Mouse (Mus musculus) kidney, postnatal 36 days (tissue): Measurements from ENCODE around the gene Med22.
"Not testable (repeated sequence)": the region's sequence is repeated elsewhere in the genome, so short reads cannot be mapped to it uniquely, and the experiment has no call there.

Experiments
- DNase-seq, 2 experiments: peaks; one replicate each; pipeline ENCODE4 v3.0.0; 2021 to 2022; ENCODE audit warnings: mixed read lengths in 2 of 2

Gene Med22

DNA sequence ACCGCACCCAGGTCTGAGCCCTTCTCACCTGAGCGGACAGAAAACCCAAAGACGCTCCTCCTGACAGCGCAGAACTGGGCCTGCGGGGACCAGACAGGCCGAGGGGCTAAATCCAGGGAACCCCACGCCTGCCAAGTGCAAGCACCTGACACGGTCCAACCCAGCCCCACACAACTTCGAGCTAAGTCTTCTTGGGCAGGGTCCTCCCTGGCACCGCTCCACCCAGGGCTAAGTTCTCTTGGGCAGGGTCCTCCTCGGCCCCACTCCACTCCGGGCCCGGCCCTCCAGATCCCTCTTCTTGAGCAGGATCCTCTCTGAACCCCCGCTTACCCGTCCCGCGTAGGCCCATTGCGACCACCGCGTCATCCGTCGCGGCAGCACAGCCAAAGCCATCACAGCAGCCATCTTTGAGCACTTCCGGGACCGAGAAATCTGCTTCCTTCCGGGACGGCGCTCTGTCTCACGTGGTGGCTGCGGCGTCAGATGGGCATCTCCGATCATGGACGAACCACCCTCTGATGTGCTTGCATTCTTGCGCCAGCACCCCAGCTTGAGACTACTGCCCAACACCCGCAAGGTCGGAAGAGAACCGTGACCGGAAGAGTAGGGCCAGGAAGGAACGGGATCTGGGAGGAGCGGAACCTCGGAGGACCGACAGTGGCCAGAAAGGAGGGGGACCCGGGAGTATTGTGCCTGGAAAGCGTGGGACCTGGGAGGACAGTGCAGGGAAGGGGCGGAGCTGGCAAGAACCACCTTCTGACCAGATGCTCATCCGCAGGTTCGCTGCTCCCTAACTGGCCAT, 5.7 kb upstream of the Med22 start, which contains the start of the genes Surf2 and Surf1:
Gene Surf2 (plus strand): TSS at position 441 of the 802 bp plus-strand sequence.
Gene Surf1 (minus strand): TSS at position 604 of the 802 bp plus-strand sequence.
- DNase-seq: peak; percentile 86 to 88

DNA sequence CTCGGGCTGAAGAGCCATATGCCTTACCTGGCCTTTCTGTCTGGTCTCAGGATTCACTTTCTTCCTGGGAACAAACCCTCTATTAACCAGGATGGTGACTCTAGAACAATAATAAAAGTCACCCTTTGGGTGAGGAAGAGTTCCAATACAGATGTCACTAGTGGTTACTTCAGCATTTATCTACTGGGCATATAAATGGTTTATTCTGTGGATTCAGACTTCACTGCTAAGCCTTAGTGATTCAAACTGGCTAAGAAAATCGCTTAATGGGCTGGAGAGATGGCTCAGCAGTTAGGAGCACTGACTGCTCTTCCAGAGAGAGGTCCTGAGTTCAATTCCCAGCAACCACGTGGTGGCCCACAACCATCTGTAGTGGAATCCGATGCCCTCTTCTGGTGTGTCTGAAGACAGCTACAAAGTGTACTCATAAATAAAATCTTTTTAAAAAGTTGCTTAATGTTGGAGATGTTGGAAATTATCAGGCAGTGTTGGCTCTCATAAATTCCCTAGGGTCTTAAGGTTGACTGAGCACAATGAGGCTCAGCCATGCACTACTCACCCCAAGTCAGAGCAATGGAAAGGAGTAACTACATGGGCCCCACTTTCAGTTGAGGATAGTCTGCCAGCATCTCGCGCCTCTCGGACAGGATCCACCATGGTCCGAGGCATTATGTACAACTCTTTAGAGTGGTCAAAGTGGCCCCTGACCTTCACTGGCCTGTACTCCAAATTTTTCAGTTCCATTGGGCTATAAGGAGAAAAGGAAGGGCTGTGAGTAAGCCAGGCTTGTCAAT, 3.9 kb upstream of the Med22 start:
- no peak for DNase-seq

DNA sequence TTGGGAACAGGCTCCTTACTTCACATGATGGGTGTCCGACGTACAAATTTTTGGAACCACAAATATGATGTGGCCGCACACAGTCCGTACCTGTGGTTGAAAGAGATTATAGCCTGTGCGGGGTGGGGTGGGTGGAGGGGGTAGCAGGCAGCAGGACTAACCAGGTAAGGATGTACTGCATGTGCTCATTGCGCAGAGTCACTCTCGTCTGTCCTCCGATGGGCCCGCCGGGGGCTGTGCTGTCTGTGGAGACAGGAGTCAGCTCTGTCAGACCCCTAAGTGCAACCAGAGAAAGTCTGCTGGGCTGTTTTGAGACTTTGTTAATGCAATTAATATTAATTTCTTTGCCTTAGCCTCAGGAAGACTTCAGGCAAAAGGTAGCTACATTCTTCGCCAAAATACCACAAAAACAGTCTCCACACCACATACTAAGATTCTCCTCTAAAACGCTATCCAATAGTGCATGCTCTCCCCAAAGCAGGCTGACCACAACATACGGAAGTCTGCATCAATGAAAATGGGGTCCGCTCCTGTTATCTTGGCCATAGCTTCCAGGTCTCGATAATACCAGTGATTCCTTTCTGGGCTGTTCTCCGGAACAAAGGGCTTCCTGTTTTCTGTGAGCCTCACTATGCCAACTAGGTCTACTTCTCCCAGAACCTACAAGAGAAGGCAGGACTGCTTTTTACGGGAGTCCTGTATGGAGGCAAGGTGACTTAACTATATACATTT, 3.1 kb upstream of the Med22 start:
- no peak for DNase-seq

DNA sequence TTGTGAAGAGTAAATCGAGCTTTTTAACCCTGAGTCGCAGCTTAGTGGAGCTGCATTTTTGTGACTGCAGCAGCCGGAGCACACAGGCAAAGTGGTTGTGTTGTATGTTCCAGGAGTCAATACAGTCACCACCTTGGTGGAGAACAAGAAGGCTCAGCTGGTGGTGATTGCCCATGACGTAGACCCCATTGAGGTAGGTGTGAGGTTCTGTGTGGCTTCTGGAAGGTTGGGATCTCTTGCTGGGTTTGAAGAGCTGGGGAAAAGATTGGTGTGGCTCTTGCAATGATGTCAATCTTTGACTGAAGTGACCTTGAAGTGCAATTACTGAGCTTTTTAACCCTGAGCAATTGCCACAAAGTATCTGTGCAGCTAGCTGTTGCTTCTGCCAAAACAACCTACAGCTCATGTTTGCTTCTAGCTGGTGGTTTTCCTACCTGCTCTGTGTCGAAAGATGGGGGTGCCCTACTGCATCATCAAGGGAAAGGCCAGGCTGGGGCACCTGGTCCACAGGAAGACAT, 1.8 kb upstream of the Med22 start:
- DNase-seq: no peak

DNA sequence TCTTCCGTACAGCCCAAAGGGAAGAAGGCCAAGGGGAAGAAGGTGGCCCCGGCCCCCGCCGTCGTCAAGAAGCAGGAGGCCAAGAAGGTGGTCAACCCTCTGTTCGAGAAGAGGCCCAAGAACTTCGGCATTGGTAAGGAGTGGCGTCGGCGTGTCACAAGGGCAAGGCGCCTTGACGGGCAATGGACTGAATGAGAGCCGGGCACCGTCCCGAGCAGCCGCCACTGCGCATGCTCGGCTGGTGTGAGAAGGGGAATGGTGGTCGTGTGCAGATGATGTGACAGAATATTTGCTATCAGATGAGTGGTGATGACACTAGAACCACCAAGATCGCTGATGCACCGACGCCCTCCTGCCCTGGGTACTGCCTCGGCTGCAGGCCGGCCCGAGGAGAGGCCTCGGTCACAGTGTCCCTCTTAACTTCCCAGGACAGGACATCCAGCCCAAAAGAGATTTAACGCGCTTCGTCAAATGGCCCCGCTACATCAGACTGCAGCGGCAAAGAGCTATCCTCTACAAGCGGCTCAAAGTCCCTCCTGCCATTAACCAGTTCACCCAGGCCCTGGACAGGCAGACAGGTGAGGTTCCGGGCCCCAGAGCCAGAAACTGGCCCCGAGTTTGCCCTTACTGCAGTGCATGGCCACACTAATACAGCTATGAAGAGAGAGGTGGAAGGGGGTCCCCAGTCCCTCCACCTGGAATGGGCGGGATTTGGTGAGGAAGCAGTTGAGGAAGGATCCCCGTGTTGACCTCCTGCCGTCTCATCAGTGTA, 703 bp upstream of the Med22 start:
- peak in 1 of 2 experiments; percentile 70 for DNase-seq

DNA sequence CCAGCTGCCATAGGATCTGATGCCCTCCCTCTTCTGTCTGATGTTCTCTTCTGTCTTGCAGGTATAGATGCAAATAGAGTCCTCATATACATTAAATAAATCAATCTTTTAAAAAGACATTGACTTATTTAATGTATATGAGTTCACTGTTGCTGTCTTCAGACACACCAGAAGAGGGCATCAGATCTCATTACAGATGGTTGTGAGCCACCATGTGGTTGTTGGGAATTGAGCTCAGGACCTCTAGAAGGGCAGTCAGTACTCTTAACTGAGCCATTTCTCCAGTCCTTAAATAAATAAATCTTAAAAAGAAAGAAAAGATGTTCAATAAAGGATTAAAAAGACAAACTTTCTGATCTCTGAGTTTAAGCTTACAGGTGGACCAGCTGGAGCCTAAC, 1.1 kb downstream of the Med22 start:
- DNase-seq: no peak

DNA sequence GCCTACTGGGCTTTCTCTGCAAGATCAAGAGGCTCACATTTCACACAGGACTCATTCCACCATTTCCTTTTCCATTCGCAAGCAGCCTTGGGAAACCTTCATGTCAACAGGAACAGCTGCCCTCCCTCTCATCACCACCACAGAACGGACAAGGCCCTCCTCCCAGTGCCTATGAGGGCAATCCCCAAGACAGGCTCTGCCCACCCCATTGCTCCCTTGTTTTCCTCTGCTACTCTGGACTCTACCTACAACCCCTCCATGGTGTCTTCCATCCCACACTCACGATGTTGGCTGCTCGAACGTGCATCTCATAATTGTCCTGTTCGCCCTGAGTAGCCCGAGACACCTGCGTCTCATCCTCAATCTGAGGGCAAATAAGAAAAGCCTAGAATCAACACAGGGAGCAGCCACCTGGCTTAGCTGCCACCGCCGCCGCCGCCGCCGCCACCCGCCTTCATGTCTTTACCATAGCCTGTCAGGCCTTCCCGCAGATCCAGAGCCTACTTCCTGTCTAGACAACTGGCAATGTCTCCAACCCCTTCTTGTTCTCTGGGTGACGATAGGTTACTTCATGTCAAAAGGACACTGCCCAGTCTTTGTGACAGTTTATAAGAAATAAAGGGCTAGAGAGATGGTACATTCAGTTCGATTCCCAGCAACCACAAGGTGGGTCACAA, 1.6 kb downstream of the Med22 start:
- no peak for DNase-seq

DNA sequence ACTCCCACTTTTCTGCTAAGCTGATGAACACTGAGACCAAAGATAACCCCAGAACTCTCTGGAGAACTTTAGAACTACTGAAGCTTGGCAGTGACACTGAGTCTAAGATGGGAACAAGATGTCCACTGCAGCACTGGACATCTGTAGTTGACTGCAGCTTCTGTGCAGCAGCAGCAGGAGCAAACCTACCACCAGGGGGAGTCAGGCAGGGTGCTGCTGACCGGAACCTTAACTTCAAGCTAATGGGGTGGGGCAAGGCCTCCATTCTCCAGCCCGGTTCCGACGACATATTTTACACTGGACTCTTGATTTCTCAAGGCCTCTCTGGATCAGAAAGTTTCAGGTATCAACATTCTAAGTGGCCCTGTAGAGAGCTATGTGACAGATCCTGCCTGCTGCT, 3.4 kb downstream of the Med22 start:
- peak; percentile 60 to 83 for DNase-seq

DNA sequence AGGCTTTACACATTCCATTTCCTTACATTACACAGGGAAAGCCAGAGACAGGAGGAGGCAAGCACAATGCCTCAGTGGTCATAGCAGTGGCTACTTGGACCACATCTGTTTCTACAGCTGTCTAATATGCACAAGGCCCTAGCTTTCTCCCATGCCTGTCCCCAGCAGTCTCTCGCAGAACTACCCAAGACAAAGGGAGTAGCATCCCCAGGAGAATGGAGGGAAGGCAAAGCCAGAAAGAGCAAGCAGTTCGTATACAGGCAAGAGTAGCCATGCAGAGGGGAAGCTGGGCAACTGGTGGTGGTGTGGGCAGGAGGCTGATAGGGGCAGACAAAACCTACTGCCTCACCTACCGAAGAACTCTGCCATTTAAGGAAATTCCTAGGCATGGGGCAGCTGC, 4.0 kb downstream of the Med22 start:
- no peak for DNase-seq

DNA sequence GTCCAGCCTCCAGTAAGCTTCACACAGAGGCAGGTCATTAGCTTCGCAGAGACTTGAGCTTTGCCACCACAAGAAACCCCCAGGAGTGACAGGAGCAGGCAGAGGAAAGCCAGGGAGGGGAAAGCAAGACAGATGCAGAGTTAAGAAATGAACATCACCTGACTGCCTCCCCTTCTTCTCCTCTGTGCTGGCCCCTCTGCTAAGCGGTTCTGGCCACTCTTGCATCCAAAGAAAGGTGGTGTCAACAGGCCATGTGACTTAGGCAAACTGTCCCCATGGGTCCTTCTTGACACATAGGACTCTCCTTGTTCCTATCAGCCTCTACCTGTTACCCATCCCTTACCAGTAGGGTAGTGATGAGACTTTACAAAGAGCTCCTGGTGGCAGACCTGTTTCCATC, 4.5 kb downstream of the Med22 start:
- no peak for DNase-seq

DNA sequence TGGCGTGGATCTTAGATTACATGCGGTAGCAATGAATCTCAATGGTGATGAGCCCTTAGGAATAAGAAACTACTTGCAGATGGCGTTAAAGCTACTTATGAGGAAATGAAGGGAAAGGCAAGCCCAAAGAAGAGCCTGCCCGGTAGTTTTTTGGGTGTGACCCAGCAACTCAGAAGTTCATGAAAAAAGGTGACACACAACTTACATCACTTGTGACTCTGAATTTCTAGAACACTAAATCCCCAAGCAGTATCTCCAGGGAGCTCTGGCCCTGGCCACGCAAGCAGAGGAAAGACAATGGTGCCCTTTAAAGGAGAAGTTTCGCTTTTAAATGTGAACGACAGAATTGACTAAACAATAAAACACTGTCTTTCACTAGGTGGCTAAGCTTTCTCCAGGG, 7.2 kb downstream of the Med22 start:
- no peak for DNase-seq

DNA sequence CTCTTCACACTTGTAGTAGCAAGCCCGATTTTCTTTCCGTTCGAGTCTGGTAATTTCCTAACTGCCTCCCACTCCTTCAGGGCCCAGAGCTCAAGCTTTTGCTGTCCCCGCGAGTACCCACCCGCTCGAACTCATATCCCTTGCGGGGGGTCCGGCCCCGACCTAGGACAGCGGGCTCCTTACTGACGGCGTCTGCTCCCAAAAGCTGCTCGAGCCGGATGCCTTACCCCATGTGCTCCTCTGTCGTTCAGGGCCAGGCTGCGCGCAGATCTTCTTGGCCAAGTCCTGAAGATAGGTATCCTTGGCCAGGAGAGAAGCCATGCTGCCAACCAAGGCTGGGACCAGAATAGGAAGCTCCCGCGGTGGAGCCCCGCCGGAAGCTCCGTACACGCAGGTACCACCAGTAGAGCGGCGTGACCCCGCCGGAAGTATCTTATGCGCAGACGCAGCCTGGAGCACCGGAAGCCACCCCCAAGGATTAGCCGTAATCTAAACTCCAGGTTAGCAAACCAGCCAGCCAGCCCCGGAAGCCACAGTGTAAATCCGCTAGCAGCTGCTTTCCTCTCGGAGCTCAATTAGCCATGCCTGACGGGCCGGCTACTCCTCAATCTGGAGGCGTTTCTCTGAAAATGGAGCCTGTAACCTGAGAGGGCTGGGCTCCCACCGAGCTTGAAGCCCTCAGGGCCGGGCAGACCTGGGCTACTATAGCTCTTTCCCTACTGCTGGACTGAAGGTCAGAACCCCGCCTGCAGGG, 7.8 kb downstream of the Med22 start, which contains the start of gene Surf6:
Gene Surf6 (minus strand): TSS at position 413 of the 754 bp plus-strand sequence.
- peak; percentile 97 to 99 for DNase-seq

DNA sequence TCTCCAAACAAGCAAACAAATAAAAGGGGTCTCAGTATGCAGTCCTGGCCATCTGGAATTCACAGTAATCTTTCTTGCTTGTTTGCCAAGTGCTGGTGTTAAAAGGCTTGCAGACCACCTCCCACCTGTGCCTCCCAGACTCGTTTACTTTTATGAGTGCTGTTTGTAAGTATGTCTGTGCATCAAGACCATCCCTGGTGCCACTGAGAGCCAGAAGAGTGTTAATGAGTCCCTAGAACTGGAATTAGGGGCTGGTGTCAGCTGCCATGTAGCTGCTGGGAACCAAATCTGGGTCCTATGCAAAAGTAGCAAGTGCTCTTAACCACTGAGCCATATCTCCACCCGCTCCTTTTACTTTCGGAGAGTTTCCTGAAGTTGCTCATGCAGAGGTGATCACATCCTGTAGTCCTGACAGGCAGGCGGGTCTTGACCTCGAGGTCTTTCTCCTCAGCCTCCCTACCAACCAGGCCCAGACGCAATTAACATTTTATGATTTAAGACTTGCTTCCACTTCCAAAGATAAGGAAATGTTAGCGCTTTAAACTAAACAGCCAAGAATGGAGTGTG, 8.6 kb downstream of the Med22 start:
- DNase-seq: no peak

DNA sequence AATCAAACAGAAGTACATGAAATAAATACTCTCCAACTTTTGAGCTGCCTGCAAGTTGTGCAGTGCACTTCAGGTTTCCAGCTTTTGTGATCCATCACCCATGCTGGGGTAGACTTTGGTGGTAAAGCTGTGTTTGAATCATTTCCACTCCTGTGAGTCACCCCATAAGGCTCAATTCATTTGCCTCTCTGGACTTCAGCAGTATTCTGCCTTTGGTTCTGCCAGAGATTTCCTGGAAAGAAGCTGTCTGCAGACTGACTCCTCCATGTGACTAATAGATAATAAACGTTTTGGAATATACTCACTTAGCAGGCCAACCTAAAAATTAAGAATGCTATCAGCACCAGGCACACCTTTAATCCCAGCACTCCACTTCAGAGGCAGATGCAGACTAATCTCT, 9.7 kb downstream of the Med22 start:
- no peak for DNase-seq

DNA sequence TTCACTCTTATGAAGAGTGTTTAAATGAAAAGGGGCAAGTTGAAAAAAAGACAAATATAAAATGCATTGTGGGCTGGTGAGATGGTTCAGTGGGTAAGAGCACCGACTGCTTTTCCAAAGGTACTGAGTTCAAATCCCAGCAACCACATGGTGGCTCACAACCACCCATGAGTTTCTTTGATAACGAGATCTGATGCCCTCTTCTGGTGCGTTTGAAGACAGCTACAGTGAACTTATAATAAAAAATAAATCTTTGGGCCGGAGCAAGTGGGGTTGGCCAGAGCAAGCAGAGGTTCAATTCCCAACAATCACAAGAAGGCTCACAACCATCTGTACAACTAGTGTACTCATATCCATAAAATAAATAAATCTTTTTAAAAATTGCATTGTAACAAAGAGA, 14.6 kb downstream of the Med22 start:
- no peak for DNase-seq

DNA sequence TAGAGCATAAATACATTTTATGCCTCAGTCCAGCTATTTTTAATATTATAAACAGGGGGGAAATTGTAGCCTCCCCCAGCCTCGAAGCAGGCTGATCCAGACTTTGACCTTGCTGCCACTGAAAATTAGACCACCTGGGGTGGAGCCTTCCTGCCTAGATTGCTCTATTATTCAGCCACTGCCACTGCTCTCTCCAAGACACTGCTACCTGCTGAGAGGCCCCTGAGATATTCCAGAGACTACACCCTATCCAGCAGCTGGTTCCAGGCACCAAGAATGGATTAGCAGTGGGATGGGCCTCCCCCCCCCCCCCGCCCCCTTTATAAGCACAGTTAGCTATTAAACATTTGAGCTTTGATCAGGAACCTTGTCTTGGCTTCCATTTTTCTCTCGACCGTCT, 24.3 kb downstream of the Med22 start:
- DNase-seq: not testable (repeated sequence)

DNA sequence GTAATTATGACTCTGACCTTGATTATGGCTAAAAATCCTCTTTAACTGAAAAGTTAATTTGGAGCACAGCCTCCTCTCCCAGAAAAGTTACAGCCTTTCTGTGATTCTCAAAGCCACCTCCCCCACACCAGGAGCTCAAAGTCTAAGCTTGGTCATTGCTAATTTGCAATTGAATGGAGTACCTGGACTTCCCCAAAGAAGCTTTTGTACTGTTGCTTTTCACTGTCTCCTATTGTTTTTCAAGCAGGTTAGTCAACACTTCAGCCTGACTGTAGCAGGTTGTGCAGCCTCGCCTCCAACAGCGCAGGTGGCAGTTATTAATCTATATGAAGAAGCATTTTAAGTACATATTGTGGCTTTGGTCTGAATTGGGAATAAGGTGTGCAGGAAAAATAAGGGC, 24.9 kb downstream of the Med22 start:
- not testable (repeated sequence) for DNase-seq

DNA sequence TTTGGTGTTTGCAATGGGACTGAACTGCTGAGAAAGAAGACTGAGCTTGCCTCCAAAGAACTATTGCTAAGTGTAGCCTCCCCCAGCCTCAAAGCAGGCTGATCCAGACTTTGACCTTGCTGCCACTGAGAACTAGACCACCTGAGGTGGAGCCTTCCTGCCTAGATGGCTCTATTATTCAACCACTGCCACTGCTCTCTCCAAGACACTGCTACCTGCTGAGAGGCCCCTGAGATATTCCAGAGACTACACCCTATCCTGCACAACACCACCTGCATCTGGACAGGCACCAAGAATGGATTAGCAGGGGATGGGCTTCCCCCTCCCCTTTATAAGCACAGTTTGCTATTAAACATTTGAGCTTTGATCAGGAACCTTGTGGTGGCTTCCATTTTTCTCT, 31.9 kb downstream of the Med22 start:
- DNase-seq: no peak

DNA sequence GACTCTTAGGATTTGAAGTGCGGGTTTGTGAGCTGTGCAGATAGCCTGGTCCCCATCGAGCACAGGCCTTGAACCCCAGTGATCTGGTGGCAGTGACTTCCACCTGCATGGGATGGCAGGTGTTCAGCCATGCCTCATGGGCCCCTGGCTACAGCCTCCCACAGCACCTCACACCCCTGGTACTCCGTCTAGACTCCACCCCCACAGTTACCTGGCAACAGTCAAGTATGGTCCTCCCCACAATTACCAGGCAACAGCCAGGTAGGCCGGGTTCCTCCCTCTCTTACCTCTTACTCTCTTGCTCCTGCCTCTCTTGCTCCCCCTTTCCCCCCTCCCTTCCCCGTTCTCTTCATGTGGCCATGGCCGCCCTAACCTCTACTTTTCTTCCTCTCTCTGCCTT, 39.8 kb downstream of the Med22 start:
- no peak for DNase-seq

DNA sequence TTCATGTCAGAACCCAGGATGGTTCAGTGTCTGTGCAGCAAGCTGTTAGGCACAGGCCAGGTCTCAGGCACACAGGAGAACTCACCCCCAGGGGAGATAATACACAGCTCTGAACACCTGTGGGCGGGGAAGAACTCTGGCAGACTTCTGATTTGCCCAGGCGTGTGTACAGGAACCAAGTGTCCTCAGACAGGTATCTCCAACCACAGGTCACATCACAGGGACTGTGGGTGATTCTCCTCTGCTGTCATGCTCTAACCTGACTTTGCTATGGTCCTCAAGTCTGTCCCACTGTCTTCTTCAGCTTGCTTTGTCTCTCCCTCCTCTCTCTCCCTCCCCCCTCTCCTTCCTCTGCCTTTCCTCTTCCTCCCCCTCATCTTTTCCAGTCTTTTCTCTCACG, 45.6 kb downstream of the Med22 start, which contains the start of gene Abo:
Gene Abo (minus strand): TSS at position 101 of the 400 bp plus-strand sequence.
- no peak for DNase-seq
